Mouse (Mus musculus) erythroid progenitor cell, adult 5-6 weeks (primary cell): ENCODE data around the gene Higd1a. TPM values are rescaled to one million over a fixed set of nuclear protein-coding genes. Genes with fewer than 3 reads are reported as not detected.

ENCODE experiments used
- ATAC-seq: replicated peaks from 2 replicates; pipeline ENCODE4 v1.8.0; 2016; ENCODE audit warnings: moderate number of reproducible peaks, mild to moderate bottlenecking, moderate TSS enrichment, inconsistent platforms; ENCODE audit not compliant: poor library complexity, low FRiP score, severe bottlenecking
- total RNA-seq, 2 experiments: library from RNA; stranded (forward) in 1 of 2; stranded (reverse) in 1 of 2; fragments of 150-400 nt in 1 of 2; fragments of 186-747, 209-891 nt in 1 of 2; gene quantifications; 2 replicates each; pipeline versions ENCODE4 v1.2.3 to v1.2.4; 2015 to 2017; ENCODE audit warnings: low replicate concordance in 2 of 2

Higd1a gene
- total RNA-seq (2015; ENCODE audit: low replicate concordance) (23.4 and 24.3 TPM in 2 replicates), total RNA-seq (2017; ENCODE audit: low replicate concordance) (11.7 and 19.4 TPM in 2 replicates)

DNA sequence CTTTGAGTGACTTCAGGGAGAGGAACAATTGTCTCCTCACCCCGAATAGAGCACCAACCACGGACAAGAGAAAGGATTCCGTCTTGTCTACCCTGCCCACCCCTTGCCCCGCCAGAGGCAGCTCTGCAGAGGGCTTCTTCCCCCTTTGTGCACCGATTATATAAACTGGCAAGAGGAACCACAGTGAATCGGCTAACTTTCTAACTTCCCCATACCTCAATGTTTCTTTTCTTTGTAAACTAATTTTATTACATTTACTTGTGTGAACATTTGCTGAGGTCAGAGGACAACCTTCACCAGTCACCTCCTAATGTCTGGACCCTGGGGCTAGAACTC is at the start of gene Higd1a:
Gene Higd1a (minus strand): TSS at position 210 of the 336 bp plus-strand sequence.
- peak; percentile 28; the same call in 1 of the 2 replicates for ATAC-seq

DNA sequence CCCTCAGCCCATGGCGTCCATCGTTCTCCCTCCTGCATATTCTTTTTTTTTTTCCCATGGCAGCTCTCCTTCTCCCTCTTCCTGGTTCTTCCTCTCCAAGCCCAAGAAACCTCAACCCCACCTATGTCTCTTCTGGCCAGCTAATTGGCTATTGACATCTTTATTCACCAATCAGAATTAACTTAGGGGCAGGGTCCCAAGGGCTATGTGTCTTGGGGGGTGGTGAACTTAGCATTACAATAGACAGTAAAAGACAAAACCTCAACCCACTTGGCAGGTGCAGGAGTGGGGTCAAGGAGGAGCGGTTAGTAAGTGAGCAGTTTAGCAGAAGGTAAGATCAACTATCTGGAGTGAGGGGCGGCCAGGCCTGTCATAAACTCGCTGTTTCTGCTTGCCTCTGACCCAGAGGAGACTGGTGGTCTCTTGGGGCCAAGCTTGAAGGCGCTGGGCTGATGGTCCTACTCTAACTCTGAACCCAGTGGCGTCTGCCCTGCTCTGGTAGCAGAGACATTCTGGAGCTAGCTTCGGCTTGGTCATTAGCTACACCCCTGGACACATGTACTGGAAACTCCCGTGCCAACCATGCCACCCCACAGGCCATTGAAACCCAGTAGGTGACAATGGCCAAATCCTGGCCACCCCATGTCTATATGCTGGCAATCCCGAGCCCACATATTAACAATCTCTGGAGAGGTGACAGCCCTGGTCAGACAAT is 49.4 kb upstream of the Higd1a start:
- ATAC-seq = no peak

DNA sequence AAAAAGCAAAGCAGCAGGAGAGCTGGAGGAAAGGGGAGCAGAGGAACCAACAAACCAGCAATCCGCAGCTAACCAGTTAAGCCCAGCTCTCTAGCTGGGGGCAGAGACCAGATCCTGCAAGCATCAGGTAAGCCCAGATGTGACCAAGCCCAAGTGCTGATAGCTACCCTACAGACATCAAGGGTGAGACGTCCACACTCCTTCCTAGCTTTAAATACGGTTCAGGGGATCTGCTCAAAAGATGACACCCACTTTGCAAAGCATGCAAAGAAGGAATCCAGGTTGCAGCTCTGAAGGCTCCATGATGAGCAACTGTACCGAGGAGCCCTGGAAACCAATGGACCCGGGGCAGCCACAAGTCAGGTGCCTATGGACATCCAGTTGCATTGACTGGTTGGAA is 48.3 kb upstream of the Higd1a start:
- no peak for ATAC-seq

DNA sequence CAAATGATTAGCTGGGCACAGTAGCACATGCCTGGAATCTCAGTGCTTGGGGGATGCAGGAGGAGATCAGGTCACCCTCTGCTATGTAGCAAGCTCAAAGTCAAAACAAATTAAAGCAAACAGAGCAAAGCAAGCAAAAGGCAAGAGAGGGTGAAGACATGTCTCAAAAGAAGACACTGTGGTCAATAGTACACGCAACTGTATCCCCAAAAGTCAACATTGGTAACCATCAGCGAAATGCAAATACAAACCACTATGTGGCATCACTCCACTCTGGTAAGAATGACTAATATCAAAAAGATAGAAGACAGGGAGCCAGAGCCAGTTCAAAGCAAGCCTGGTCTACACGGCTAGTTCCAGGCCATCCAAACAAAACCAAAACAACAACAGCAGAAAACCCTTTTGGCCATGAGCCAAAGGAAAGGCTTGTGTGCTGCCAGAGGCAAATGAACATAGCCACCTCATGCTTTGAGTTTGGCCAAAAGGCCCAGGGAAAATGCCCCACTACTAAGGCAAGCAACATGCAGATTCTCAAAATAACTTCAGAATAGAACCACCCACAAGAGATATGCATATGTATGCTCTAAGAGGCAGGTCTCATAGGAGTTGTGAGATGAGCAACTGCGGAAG is 47.5 kb upstream of the Higd1a start:
- ATAC-seq = no peak

DNA sequence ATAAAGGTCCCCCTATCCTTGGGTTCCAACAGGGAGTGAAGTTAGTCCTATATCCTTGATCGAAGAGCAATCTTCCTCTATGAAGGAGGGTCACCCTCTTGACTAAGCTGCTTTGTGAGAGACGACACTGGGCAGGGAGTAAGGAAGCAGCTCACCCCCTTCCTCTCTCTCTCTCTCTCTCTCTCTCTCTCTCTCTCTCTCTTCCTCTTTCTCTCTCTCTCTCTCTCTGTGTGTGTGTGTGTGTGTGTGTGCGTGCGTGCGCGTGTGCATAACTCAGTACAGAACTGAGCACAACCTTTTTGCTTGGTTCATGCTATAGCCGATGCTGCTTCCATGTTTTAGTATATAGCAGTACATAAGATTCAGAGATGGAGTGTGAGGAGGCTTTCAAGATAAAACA is 46.8 kb upstream of the Higd1a start:
- no peak for ATAC-seq

DNA sequence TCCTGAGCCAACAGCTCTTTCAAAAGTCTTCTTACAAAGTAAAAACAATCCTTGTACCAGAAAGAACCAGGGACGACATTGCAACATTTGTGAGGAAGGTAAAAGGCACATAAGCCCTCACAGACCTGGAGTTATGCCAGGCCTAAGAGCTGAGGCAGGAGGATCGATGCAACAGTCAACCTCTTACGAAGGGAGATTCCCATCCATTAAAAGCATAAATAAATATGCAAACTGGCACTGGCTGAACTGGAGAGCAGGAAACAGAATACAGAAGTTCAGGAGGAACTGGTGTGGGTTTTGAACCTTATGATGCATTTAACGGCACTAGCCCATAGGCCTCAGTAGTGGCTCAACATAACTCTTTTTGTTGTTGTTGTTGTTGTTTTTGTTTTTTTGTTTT is 46.2 kb upstream of the Higd1a start:
- ATAC-seq = no peak

DNA sequence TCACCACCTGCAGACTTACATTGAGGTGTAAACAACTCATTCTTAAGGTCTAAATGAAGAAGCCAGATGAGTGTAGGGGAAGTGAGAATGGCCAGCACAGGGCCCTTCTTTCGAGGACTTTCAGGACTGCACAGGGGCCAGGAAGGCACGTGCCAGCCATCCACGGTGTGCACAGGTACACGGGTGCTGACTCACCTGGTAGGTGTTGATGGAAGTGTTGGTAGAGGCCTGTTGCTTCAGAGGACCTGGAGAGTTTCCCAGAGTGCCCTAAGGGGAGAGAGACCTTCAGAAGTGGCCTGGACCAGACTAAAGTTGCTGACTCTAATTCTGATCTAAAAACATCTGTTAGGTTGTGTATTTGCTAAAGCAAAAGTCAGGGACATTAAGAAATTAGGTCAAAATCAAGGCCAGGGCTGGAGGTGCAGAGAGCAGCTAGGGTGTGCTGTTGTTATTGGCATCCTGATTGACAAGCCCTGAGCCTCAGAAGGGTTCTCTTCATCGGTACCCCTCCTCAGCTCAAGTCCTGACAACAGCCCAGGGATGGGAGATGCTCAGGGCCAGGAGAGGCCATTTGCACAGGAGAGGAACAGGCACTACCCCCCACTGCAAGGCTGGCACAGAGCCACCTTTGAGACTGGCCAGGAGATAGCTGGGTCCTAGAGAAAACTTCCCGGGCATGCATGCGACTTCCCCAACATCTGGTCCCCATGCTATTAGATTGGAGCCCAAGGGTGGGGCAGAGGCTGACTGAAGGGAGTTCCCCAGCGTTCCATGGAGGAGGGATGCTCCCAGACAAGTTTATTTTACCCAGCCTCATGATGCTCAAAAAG is 45.5 kb upstream of the Higd1a start:
- no peak for ATAC-seq

DNA sequence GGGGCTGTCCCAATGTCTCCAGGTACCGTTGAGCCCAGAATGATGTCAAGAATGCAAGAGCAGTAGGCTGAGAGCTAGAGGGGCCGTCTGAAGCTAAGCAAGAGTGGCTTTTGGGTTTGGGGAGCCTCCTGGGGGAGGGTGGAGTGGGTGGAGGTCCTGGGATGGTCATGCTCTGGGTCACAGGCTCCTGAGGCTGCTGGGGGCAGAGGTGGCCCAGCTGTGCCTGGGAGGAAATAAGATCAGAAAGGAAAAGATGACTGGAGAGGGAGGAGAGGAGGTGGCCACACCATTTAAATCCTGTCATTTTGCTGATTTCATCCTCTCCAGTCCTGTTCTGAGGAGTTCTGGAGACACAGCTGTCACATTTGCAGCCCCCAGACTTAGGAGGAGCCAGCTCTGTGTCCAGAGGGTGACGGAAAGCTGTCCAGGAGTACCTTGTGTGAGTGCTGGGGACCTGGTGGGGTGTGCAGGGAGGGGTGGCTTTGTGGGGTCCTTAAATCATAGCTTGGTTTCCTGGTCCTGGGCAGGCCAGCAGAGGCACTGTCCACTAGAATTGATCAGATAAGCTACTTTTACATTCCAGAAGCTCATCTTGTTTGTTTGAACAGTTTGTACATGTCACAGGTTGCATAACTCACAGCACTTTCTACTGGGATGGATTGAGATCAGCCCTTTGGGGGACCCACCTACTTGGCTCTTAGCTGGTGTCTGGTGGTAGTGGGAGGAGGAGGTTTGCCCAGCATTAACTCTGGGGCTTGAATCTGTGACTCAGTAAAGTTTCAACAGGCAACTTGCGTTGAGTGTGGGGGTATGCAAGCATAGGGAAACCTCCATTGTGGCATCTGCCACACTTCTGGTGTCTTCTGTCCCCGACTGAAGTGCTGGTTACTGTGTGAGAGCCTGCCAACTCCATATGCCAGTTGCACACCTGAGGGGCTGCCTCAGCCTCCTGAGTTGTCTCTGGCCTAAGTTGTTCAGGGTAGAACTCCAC is 43.8 kb upstream of the Higd1a start:
- no peak for ATAC-seq

DNA sequence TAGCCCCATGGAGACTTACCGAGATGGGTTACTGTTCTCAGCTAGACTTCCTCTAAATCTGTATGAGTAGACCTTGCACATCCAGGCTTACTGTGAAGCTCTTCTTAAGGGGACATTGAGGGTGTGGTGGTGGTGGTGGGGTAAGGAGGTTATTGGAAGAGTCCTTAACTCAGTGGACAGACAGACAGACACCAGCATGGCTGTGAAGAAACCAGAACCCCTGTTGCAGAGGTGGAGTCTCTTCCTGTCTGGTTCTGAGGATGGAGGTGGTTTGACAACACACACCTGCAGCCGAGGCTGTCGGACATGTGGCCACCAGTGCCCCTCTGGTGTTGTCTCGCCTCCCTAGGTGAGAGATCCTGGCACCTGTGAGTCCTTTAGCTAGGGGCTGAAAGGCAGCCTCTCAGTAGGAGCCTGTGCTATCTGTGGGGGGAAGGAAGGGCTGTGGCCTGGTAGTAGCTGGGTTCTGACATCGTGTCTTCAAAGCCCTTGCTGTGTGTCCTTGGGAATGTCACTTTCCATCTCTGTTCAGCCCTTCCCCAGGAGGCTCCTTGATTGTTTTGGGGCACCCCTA is 42.2 kb upstream of the Higd1a start:
- ATAC-seq = no peak

DNA sequence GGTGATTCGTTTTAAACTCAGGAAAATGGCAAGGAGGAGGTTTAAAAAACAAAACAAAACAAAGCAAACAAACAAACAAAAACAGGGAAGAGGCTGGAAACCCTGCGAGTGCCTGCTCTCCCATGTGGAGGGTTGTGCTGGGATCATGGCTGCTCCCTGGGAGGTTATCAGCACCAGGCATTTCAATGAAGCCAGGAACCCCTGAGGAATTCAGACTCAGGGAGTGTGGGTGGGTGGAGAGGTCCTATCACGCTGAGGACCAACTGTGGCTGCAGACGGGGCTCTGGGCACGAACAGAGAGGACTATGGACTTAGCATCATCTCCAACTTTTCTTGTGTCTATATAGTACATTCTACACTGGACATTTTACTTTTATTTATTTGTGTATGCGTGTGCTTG is 41.1 kb upstream of the Higd1a start:
- no peak for ATAC-seq

DNA sequence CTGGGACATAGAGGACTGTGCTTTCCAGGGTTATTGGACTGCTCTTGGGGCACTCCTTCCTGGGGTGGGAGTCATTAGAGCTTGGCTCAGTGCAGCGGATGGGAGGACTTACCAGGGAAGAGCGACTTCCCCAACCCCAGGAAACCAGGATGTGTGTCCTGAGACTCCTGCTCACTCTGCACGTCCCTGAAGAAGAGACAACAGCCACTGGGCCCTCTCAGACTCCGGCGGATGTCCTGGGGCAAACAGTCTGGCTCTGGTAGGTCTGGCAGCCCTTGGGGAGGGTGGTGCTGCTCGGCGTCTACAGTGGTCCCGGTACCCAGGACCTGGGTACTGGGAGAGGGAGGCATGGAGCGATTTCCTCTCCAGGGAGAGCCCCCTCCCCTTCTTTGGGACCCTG is 40.1 kb upstream of the Higd1a start, which contains the start of gene Ackr2:
Gene Ackr2 (plus strand): TSS at position 111 of the 400 bp plus-strand sequence.
- no peak for ATAC-seq

DNA sequence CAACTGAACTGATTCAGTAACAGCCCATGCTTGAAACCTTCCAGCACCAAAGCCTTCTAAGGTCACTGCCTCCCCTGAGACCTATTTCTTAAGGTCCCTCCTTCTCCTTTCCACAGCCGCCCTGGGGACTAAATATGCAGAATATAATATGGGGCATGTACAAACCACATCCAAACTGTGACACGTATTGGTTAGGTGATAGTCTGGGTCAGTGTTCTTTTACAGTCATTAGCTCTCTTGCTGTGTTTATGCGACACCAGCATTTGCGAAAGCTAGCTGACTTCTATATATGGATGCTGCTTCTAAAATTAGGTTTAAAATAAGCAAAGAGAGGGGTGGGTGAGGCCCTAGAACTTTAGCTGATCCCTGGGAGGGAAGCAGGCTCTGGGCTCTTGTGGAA is 38.7 kb upstream of the Higd1a start:
- no peak for ATAC-seq

DNA sequence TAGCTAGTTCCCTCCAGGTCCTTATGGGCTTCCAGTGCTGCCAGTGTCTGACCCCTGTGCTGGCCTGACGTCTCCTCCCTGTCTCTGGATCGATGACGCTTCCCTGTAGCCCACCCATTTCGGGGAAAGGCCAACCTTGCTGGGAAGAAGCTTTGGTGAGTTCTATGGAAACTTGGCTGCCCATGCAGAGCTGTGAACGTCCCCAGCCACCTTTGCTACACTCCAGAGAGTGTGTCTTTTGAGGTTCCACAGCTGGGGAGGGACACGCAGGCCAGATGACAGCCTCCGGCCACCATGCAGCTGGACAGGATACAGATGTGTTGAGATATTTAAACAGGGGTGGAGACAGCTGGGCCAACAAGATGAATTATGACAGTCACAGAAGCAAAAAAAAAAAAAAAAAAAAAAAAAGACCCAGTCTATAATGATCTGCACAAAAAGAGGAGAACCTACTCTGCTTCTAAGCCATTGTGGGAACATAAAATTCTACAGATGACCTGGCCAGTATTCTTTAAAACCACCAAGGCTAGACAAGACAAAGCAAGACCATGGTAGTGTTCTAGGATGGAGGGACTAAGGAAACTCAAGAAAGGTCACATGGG is 37.3 kb upstream of the Higd1a start:
- ATAC-seq = no peak

DNA sequence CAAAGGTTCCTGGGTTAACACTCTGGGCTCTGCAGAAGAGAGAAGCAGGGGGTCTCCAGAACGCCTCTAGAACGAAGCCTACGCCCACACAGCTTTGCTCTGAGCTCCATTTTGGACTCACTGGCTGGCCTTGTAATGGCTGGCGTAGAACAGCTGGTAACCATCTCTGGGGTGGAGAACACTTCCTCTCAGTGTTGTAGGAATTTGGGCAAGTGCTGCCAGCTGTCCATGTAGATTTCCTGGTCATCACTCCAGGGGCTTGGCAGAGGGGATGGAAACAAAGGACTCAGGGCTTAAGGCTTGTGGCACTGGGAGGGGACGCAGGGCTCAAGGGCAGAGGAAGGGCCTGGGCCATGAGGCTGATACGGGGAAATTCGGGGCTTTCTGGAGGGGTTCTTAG is 36.3 kb upstream of the Higd1a start:
- no peak for ATAC-seq

DNA sequence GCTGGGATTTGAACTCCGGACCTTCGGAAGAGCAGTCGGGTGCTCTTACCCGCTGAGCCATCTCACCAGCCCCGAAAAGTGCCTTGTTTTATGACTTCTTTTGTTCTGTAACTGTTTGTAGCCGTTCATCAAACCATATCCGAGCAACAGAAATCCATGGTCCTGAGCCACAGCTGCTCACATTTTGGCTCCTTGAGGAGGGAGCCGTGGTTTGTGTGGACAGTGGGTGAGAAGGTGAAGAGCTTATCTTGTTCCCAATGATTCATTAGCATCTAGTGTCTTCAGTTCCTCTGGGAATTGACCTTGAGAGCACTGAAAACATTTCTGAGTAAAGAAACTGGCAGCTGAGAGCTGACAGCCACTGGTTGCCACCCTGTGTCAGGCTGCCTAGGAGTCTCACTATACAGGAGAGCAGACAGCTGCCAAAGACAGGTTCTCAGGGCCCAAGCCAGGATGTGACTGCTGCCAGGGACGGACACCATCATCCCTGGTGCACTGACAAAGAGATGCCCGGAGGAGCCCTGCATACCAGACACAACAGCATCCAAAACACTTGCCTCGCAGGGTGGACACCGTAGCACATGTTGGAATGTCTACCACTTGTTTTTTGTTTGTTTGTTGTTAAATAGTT is 34.0 kb upstream of the Higd1a start:
- no peak for ATAC-seq

DNA sequence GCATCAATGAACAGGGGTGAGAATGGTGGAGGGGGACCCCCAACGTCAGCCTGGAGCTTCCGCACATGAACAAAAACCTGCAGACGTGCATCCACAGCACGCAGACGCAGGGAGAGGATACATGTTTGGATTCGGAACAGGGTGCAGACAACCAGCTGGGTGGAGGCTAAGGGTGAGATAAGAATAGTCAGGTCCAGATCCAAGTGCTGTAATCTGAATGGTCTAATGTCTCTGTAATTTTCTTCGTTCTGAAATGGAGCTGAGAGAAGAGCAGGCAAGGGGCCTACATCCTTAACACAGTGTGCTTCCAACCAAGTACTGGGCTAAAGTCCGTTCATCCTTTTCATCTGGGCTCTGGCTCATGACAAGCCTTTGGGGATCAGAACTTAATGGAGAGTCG is 33.1 kb upstream of the Higd1a start:
- no peak for ATAC-seq

DNA sequence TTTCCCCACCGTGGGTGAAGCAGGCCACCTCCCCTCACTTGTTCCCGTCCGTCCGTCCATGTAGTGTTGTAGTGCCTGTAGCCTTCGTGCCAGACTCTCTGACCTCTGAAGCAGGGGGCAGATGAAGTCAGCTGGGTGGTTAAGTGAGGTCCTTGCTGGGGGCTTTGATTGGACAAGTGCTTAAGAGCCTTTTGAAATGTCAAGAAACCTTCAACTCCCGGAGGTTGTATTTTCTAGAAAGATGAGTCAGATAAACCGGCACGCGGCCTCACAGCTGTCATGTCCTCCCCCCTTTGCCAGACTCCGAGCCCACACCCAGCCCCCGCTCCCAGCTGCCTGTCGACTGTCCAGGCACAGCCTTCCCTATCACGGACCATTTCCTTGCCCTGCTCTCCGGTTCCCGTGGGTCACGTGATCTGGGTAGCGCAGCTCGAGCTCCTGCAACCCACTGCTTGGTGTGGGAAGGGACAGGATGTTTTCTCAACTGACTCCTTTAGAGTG is 32.3 kb upstream of the Higd1a start:
- ATAC-seq = no peak

DNA sequence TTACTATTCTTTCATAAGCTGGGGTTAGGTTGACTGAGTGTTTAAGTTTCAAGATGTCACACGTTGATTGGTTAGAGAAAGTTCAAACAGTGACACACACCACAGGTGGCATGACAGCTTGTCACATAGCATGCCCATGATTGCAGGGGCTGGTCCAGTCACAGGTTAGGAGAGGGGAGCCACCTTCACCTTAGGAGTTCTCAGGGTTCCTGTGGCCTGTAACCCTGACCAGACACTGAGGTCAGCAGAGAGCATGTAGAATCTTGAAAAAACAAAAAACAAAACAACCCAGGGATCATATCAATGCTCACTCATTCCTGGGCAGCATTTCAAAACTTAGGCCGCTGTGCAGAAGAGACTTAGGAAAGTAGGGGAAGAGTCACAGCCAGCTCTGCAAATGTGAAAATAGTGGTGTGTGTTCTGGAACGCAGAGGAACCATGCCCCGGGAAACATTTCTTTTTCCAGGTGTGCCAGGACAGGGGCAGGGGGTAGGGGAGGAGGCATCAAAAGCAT is 31.8 kb upstream of the Higd1a start:
- ATAC-seq = no peak
